Mouse (Mus musculus): ENCODE measurements around the gene Pla2g4a.

DNA sequence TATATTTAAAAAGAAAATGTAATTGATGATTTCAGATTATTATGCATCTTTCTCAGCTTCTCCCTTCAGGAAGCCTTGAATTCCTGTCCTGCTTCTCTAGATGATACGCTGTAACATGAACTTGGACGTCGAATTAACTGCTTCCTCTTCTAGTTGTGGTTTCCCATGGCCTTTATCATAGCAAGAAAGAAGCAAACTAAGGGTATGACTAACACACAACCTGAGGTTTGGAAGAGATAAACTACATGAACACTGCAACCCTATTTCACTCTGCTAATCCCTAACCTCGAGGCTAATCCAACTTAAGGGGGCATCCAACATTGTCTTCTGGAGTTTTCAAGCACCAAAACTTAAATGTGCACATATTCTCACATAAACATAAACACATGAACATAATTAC lies 23.3 kb downstream of the Pla2g4a start:
- TF ChIP-seq CTCF (IDR thresholded peaks at IDR 0.05; ENCODE audit: control insufficient read depth, insufficient read depth, insufficient replicate concordance, low read depth, low read length) (no peak), POLR2A (IDR thresholded peaks at IDR 0.05; ENCODE audit: control insufficient read depth, low read depth, low read length) (no peak)
